ENCODE assay signal across 8 mouse cellular contexts in the genomic region with DNA sequence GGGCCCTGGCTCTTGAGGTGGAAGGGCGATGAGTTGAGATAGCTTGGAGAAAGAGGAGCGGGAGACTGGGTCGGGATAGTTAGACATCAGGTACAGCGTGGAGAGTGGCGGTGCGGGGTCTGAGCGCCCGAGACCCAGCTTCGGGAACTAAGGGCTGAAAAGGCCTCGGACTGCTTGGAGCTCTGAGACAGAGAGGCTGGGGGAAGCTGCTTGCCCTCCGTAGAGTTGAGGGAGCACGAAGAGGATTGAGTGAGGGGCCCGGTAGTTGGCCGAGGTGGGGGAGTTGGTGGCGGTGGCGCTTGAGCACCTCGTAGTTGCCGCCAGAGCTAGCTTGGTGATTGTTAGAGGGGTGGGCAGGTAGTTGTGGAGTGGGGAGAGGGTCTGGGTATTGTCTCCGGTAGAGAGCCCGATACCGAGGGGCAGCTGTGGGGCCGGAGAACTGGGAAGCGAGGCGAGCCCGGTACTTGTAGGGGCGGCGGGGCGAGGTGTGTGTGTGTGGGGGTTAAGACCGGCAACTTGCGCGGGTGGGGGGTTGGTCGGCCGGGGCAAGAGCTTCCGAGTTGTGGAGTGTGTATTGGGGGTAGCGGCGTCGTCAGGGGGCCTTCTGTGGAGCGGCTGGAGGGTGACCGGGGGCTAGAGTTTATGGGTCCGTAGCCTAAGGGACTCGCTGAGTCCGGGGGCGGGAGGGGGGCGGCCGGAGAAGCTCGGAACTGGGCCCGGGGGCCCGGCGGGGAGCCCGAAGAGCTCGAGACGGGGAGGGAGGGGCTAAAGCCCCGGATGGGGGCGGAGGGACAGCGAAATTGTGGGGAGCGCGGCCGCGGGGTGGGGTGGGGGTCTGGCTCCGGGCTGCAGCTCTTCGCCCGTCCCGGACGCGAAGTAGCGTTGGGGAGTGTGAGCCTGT. TPM values are rescaled to one million over a fixed set of nuclear protein-coding genes. Genes with fewer than 3 reads are reported as not detected.
DNase-seq lines count a peak whose midpoint lies in the region; ATAC-seq and TF ChIP-seq lines count a peak whose summit lies in the region.

No protein-coding gene starts in this region.

- no peak for TF ChIP-seq POLR2A in cerebellum, adult 2 months (IDR thresholded peaks at IDR 0.05; ENCODE audit: borderline replicate concordance, insufficient read depth, low read length)
- no peak for TF ChIP-seq POLR2A in MEL (IDR thresholded peaks at IDR 0.05; ENCODE audit: control insufficient read depth in 1 of 2, insufficient read depth in 1 of 2, low read depth in 1 of 2, low read length in 2 of 2, poor library complexity in 1 of 2)
- no peak for TF ChIP-seq POLR2A in olfactory bulb, adult 2 months (IDR thresholded peaks at IDR 0.05; ENCODE audit: insufficient read depth, low read depth, low read length)

- no peaks in the 10 kb centered on the region for H3K9me3 ChIP-seq in MEL (replicated peaks; ENCODE audit: insufficient read depth, low read length)
- no peaks in the 10 kb centered on the region for H3K9me3 ChIP-seq in forebrain, embryonic 11.5 days (ENCODE audit: control insufficient read depth, low read length)
- no peaks in the 10 kb centered on the region for H3K9me3 ChIP-seq in hindbrain, embryonic 13.5 days
- no peaks in the 10 kb centered on the region for H3K9me3 ChIP-seq in liver, embryonic 13.5 days (replicated peaks)

- TF ChIP-seq RAD21 in MEL (IDR thresholded peaks at IDR 0.05; ENCODE audit: low read depth, low read length) = no peak

- H3K27ac ChIP-seq in cerebellum, adult 2 months (ENCODE audit: insufficient read depth, low read length) = peak overlapping the region; percentile 76
- H3K27ac ChIP-seq in MEL (ENCODE audit: control insufficient read depth, low read depth, low read length) = peak overlapping the region; percentile 88
- H3K27ac ChIP-seq in forebrain, embryonic 11.5 days (ENCODE audit: low read depth, low read length) = peak overlapping the region; percentile 97
- peak overlapping the region; percentile 97 for H3K27ac ChIP-seq in hindbrain, embryonic 13.5 days
- peak overlapping the region; percentile 99 for H3K27ac ChIP-seq in liver, embryonic 13.5 days
- H3K27ac ChIP-seq in olfactory bulb, adult 2 months (ENCODE audit: insufficient read depth, low read depth, low read length) = peak overlapping the region; percentile 79

- no peak for TF ChIP-seq CTCF in cerebellum, adult 2 months (IDR thresholded peaks at IDR 0.05; ENCODE audit: borderline replicate concordance, insufficient read depth, low read depth, low read length)
- no peak for TF ChIP-seq CTCF in MEL (IDR thresholded peaks at IDR 0.05 in 2 of 3, conservative IDR thresholded peaks at IDR 0.05 in 1 of 3; ENCODE audit: control insufficient read depth in 1 of 3, insufficient read depth in 1 of 3, low read depth in 2 of 3, low read length in 3 of 3, poor library complexity in 1 of 3, severe bottlenecking in 1 of 3)
- no peak for TF ChIP-seq CTCF in olfactory bulb, adult 2 months (IDR thresholded peaks at IDR 0.05; ENCODE audit: insufficient read depth, low read depth, low read length)

- H3K4me3 ChIP-seq in cerebellum, adult 2 months (replicated peaks; ENCODE audit: insufficient read depth, low read depth, low read length) = peak overlapping the region; percentile 87
- H3K4me3 ChIP-seq in MEL (ENCODE audit: control insufficient read depth in 1 of 2, insufficient read depth in 1 of 2, low read depth in 2 of 2, low read length in 2 of 2) = peak overlapping the region; percentile 66 to 98
- peak overlapping the region; percentile 96 for H3K4me3 ChIP-seq in forebrain, embryonic 11.5 days (ENCODE audit: low read depth, low read length)
- H3K4me3 ChIP-seq in hindbrain, embryonic 13.5 days = peak overlapping the region; percentile 91
- peak overlapping the region; percentile 98 for H3K4me3 ChIP-seq in liver, embryonic 13.5 days (replicated peaks)
- peak overlapping the region; percentile 95 for H3K4me3 ChIP-seq in olfactory bulb, adult 2 months (ENCODE audit: insufficient read depth, low read depth, low read length)

- H3K79me2 ChIP-seq in MEL (ENCODE audit: control insufficient read depth, insufficient read depth, low read length, poor library complexity) = peaks cover 41% of the 10 kb centered on the region

- H3K4me2 ChIP-seq in forebrain, embryonic 11.5 days (ENCODE audit: low read depth, low read length, severe bottlenecking) = peak overlapping the region; percentile 56
- peak overlapping the region; percentile 71 for H3K4me2 ChIP-seq in hindbrain, embryonic 13.5 days
- peak overlapping the region; percentile 90 for H3K4me2 ChIP-seq in liver, embryonic 13.5 days

- H3K4me1 ChIP-seq in cerebellum, adult 2 months (ENCODE audit: control insufficient read depth, insufficient read depth, low read length) = 0 out of 2 replicates have a peak, but pooled peaks cover 3% of the 10 kb centered on the region
- peaks cover 12 to 40% of the 10 kb centered on the region in 2 experiments for H3K4me1 ChIP-seq in MEL (ENCODE audit: control insufficient read depth in 1 of 2, insufficient read depth in 2 of 2, low read length in 2 of 2)
- peaks cover 12% of the 10 kb centered on the region for H3K4me1 ChIP-seq in forebrain, embryonic 11.5 days (replicated peaks; ENCODE audit: control insufficient read depth, insufficient read depth, low read length)
- peaks cover 50% of the 10 kb centered on the region for H3K4me1 ChIP-seq in hindbrain, embryonic 13.5 days (replicated peaks)
- H3K4me1 ChIP-seq in liver, embryonic 13.5 days (replicated peaks) = peaks cover 69% of the 10 kb centered on the region
- H3K4me1 ChIP-seq in olfactory bulb, adult 2 months (ENCODE audit: control insufficient read depth, insufficient read depth, low read length) = peaks cover 6% of the 10 kb centered on the region; the same call in 1 of the 2 replicates

- no peaks in the 10 kb centered on the region for H3K27me3 ChIP-seq in cerebellum, adult 2 months (ENCODE audit: control insufficient read depth, insufficient read depth, low read length)
- no peaks in the 10 kb centered on the region for H3K27me3 ChIP-seq in MEL (ENCODE audit: control insufficient read depth in 1 of 2, insufficient read depth in 2 of 2, low read length in 2 of 2)
- H3K27me3 ChIP-seq in forebrain, embryonic 11.5 days (ENCODE audit: control insufficient read depth, insufficient read depth, low read length) = no peaks in the 10 kb centered on the region
- H3K27me3 ChIP-seq in hindbrain, embryonic 13.5 days = no peaks in the 10 kb centered on the region
- no peaks in the 10 kb centered on the region for H3K27me3 ChIP-seq in liver, embryonic 13.5 days

- peak overlapping the region; percentile 99 for H3K9ac ChIP-seq in MEL (ENCODE audit: control insufficient read depth, low read depth, low read length, poor library complexity, severe bottlenecking)
- H3K9ac ChIP-seq in forebrain, embryonic 11.5 days (ENCODE audit: low read length) = peak overlapping the region; percentile 87
- H3K9ac ChIP-seq in hindbrain, embryonic 13.5 days = peak overlapping the region; percentile 94
- H3K9ac ChIP-seq in liver, embryonic 13.5 days = peak overlapping the region; percentile 100

- peak; percentile 1; the same call in 1 of the 2 replicates for ATAC-seq in forebrain, embryonic 11.5 days (replicated peaks; ENCODE audit: low FRiP score)
- peak; percentile 3 for ATAC-seq in hindbrain, embryonic 13.5 days (ENCODE audit: low FRiP score)
- peak; percentile 5; the same call in 1 of the 2 replicates for ATAC-seq in liver, embryonic 13.5 days (ENCODE audit: low read depth)
- ATAC-seq in megakaryocyte-erythroid progenitor cell, adult 5-6 weeks (replicated peaks; ENCODE audit: low FRiP score, low TSS enrichment, poor library complexity, severe bottlenecking) = no peak

- TF ChIP-seq EP300 in MEL (IDR thresholded peaks at IDR 0.05; ENCODE audit: low read depth in 1 of 2, low read length in 2 of 2) = no peak

- WGBS in cerebellum, adult 2 months = 1% methylated on average over 65 of the region's 66 CpGs
- WGBS in forebrain, embryonic 11.5 days = under 1% methylated on average over 65 of the region's 66 CpGs
- under 1% methylated on average over 65 of the region's 66 CpGs for WGBS in hindbrain, embryonic 13.5 days
- WGBS in liver, embryonic 13.5 days (ENCODE audit: insufficient replicate concordance) = 1% methylated on average over 66 of the region's 66 CpGs
- WGBS in olfactory bulb, adult 2 months = under 1% methylated on average over 60 of the region's 66 CpGs

- H3K36me3 ChIP-seq in MEL (ENCODE audit: control insufficient read depth in 1 of 2, insufficient read depth in 2 of 2, low read length in 2 of 2) = peaks cover 8 to 44% of the 10 kb centered on the region in 2 experiments
- H3K36me3 ChIP-seq in forebrain, embryonic 11.5 days (ENCODE audit: control insufficient read depth, insufficient read depth, low read length) = peaks cover 19% of the 10 kb centered on the region
- peaks cover 40% of the 10 kb centered on the region for H3K36me3 ChIP-seq in hindbrain, embryonic 13.5 days
- peaks cover 46% of the 10 kb centered on the region for H3K36me3 ChIP-seq in liver, embryonic 13.5 days

- DNase-seq in cerebellum, adult 2 months = peak; percentile 43 to 59
- DNase-seq in cerebellum, adult 8-10 months = no peak
- DNase-seq in MEL (ENCODE audit: low read depth, low spot score) = peak; percentile 79
- DNase-seq in forebrain, embryonic 11.5 days (ENCODE audit: low spot score) = peak; percentile 78
- DNase-seq in liver, embryonic 13.5 days = peak; percentile 41

RNA-seq across cellular contexts. Expression of a gene that starts 0.8 kb away (rescaled TPM):
- 41.8 and 44.4 TPM in 2 replicates for polyA plus RNA-seq in cerebellum, adult 2 months (2012; rRNA removed)
- total RNA-seq in MEL (2012; rRNA removed) = 88.2 and 112 TPM in 2 replicates
- 100 to 1,000 TPM in 1 of 2 experiments, not detected in 1; 108 TPM for polyA plus RNA-seq in MEL (2012; ENCODE audit: insufficient read depth in 1 of 2, insufficient read length in 2 of 2, low read depth in 1 of 2, low replicate concordance in 2 of 2, missing spikeins in 1 of 2)
- 61.4 and 63.0 TPM in 2 replicates for polyA plus RNA-seq in forebrain, embryonic 11.5 days (2014; fragmentation: Nextera tagmentation; extraction: Ambion mirVana)
- 72.9 and 74.8 TPM in 2 replicates for polyA plus RNA-seq in hindbrain, embryonic 13.5 days (2015; fragmentation: Nextera tagmentation; extraction: Ambion mirVana)
- 29.8 and 32.7 TPM in 2 replicates for polyA plus RNA-seq in liver, embryonic 13.5 days (2015; fragmentation: Nextera tagmentation; extraction: Ambion mirVana)
- not detected in 2 replicates for polyA plus RNA-seq in olfactory bulb, adult 2 months (2012; ENCODE audit: insufficient read depth, insufficient read length, low replicate concordance, missing spikeins)
- total RNA-seq in megakaryocyte-erythroid progenitor cell, adult 5-6 weeks (2014; fragmentation: Nextera tagmentation) = 49.1 and 53.9 TPM in 2 replicates
- total RNA-seq in megakaryocyte-erythroid progenitor cell, adult 5-6 weeks (2017) = 46.2 and 53.7 TPM in 2 replicates

RNA-seq across cellular contexts. Expression of a gene that starts 4.0 kb away (rescaled TPM):
- polyA plus RNA-seq in cerebellum, adult 2 months (2012; rRNA removed) = 27.2 and 28.9 TPM in 2 replicates
- total RNA-seq in MEL (2012; rRNA removed) = 40.1 and 41.9 TPM in 2 replicates
- 10 to 100 TPM in 1 of 2 experiments, not detected in 1; 38.5 TPM for polyA plus RNA-seq in MEL (2012; ENCODE audit: insufficient read depth in 1 of 2, insufficient read length in 2 of 2, low read depth in 1 of 2, low replicate concordance in 2 of 2, missing spikeins in 1 of 2)
- polyA plus RNA-seq in forebrain, embryonic 11.5 days (2014; fragmentation: Nextera tagmentation; extraction: Ambion mirVana) = 43.9 and 47.6 TPM in 2 replicates
- 26.8 and 28.6 TPM in 2 replicates for polyA plus RNA-seq in hindbrain, embryonic 13.5 days (2015; fragmentation: Nextera tagmentation; extraction: Ambion mirVana)
- 6.4 and 7.4 TPM in 2 replicates for polyA plus RNA-seq in liver, embryonic 13.5 days (2015; fragmentation: Nextera tagmentation; extraction: Ambion mirVana)
- polyA plus RNA-seq in olfactory bulb, adult 2 months (2012; ENCODE audit: insufficient read depth, insufficient read length, low replicate concordance, missing spikeins) = not detected in 2 replicates
- total RNA-seq in megakaryocyte-erythroid progenitor cell, adult 5-6 weeks (2014; fragmentation: Nextera tagmentation) = 20.3 and 30.0 TPM in 2 replicates
- 15.8 and 20.8 TPM in 2 replicates for total RNA-seq in megakaryocyte-erythroid progenitor cell, adult 5-6 weeks (2017)

RNA-seq across cellular contexts. Expression of a gene that starts 5.5 kb away (rescaled TPM):
- 344 and 366 TPM in 2 replicates for polyA plus RNA-seq in cerebellum, adult 2 months (2012; rRNA removed)
- 105 and 132 TPM in 2 replicates for total RNA-seq in MEL (2012; rRNA removed)
- 100 to 1,000 TPM in 1 of 2 experiments, not detected in 1; 241 TPM for polyA plus RNA-seq in MEL (2012; ENCODE audit: insufficient read depth in 1 of 2, insufficient read length in 2 of 2, low read depth in 1 of 2, low replicate concordance in 2 of 2, missing spikeins in 1 of 2)
- 472 and 477 TPM in 2 replicates for polyA plus RNA-seq in forebrain, embryonic 11.5 days (2014; fragmentation: Nextera tagmentation; extraction: Ambion mirVana)
- 670 and 709 TPM in 2 replicates for polyA plus RNA-seq in hindbrain, embryonic 13.5 days (2015; fragmentation: Nextera tagmentation; extraction: Ambion mirVana)
- polyA plus RNA-seq in liver, embryonic 13.5 days (2015; fragmentation: Nextera tagmentation; extraction: Ambion mirVana) = 259 and 294 TPM in 2 replicates
- not detected in 2 replicates for polyA plus RNA-seq in olfactory bulb, adult 2 months (2012; ENCODE audit: insufficient read depth, insufficient read length, low replicate concordance, missing spikeins)
- 267 and 278 TPM in 2 replicates for total RNA-seq in megakaryocyte-erythroid progenitor cell, adult 5-6 weeks (2014; fragmentation: Nextera tagmentation)
- total RNA-seq in megakaryocyte-erythroid progenitor cell, adult 5-6 weeks (2017) = 222 and 223 TPM in 2 replicates

RNA-seq across cellular contexts. Expression of a gene that starts 14.1 kb away (rescaled TPM):
- polyA plus RNA-seq in cerebellum, adult 2 months (2012; rRNA removed) = 106 and 109 TPM in 2 replicates
- total RNA-seq in MEL (2012; rRNA removed) = 170 and 189 TPM in 2 replicates
- polyA plus RNA-seq in MEL (2012; ENCODE audit: insufficient read depth in 1 of 2, insufficient read length in 2 of 2, low read depth in 1 of 2, low replicate concordance in 2 of 2, missing spikeins in 1 of 2) = 100 to 1,000 TPM in 1 of 2 experiments, not detected in 1; 222 TPM
- 144 and 156 TPM in 2 replicates for polyA plus RNA-seq in forebrain, embryonic 11.5 days (2014; fragmentation: Nextera tagmentation; extraction: Ambion mirVana)
- polyA plus RNA-seq in hindbrain, embryonic 13.5 days (2015; fragmentation: Nextera tagmentation; extraction: Ambion mirVana) = 149 and 154 TPM in 2 replicates
- polyA plus RNA-seq in liver, embryonic 13.5 days (2015; fragmentation: Nextera tagmentation; extraction: Ambion mirVana) = 84.9 and 86.9 TPM in 2 replicates
- polyA plus RNA-seq in olfactory bulb, adult 2 months (2012; ENCODE audit: insufficient read depth, insufficient read length, low replicate concordance, missing spikeins) = not detected in 2 replicates
- 81.7 and 104 TPM in 2 replicates for total RNA-seq in megakaryocyte-erythroid progenitor cell, adult 5-6 weeks (2014; fragmentation: Nextera tagmentation)
- total RNA-seq in megakaryocyte-erythroid progenitor cell, adult 5-6 weeks (2017) = 66.4 and 82.7 TPM in 2 replicates

RNA-seq across cellular contexts. Expression of a gene that starts 15.5 kb away (rescaled TPM):
- 93.9 and 108 TPM in 2 replicates for polyA plus RNA-seq in cerebellum, adult 2 months (2012; rRNA removed)
- 47.3 and 49.6 TPM in 2 replicates for total RNA-seq in MEL (2012; rRNA removed)
- polyA plus RNA-seq in MEL (2012; ENCODE audit: insufficient read depth in 1 of 2, insufficient read length in 2 of 2, low read depth in 1 of 2, low replicate concordance in 2 of 2, missing spikeins in 1 of 2) = 100 to 1,000 TPM in 1 of 2 experiments, not detected in 1; 133 TPM
- 20.4 and 28.0 TPM in 2 replicates for polyA plus RNA-seq in forebrain, embryonic 11.5 days (2014; fragmentation: Nextera tagmentation; extraction: Ambion mirVana)
- polyA plus RNA-seq in hindbrain, embryonic 13.5 days (2015; fragmentation: Nextera tagmentation; extraction: Ambion mirVana) = 22.4 and 22.7 TPM in 2 replicates
- 8.7 and 10.1 TPM in 2 replicates for polyA plus RNA-seq in liver, embryonic 13.5 days (2015; fragmentation: Nextera tagmentation; extraction: Ambion mirVana)
- not detected in 2 replicates for polyA plus RNA-seq in olfactory bulb, adult 2 months (2012; ENCODE audit: insufficient read depth, insufficient read length, low replicate concordance, missing spikeins)
- 181 and 216 TPM in 2 replicates for total RNA-seq in megakaryocyte-erythroid progenitor cell, adult 5-6 weeks (2014; fragmentation: Nextera tagmentation)
- total RNA-seq in megakaryocyte-erythroid progenitor cell, adult 5-6 weeks (2017) = 9.8 and 38.6 TPM in 2 replicates
